Mouse (Mus musculus): Measurements from ENCODE around the gene Gm7030.
A peak's percentile ranks its signal among the peaks of the same experiment; 100 is the strongest.
"Not testable (repeated sequence)": the region's sequence is repeated elsewhere in the genome, so short reads cannot be mapped to it uniquely, and the experiment has no call there.

The Gm7030 gene

DNA sequence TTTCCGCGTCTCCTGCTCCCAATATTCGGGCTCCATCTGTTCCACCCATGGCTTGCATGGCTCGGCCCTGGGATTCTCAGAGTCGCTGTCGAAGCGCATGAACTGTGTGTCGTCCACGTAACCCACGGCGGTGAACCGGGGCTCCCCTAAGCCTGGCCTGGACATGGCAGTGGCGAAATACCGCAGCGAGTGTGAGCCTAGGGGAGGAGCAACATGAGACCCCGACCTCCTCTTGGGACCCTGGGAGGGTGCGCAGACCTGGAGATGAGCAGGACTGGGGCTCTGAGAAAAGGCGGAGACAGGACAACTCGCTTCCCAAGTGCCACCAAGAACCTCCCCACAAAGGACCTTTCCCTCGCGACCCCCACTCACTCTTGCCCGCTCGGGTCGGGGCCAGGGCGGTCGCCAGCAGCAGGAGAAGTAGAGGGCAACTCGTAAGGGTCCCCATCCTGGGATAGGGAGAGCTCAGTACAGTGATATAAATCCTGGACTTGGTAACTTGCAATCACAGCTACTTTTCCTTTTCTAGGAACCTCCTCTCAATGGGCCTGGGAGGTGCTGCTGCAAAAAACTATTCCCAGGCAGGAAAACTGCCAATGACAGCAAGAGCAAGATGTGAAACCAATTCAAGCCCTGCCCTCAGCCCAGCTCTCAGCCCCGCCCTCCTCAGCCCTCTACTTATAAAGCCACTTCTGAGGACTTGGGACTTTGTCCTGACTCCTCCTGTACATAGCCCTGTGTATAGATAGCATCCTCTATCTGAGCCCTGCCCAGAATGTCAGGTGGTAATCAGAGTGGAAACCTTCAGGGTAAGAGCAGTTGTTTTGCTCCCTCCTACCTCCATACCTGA is at the start of gene Gm7030:
TSS of gene Gm7030 (minus strand) at position 458 of the 850 bp plus-strand sequence.
- DNase-seq = peak; percentile 40

GRCm38 (mm10) chr17:36178938-36179337 is 49.7 kb upstream of the Gm7030 start:
- DNase-seq = peak; percentile 13

- not testable (repeated sequence) for DNase-seq
Measured at GRCm38 (mm10) chr17:36176132-36176531, 46.9 kb upstream of the Gm7030 start.

DNA sequence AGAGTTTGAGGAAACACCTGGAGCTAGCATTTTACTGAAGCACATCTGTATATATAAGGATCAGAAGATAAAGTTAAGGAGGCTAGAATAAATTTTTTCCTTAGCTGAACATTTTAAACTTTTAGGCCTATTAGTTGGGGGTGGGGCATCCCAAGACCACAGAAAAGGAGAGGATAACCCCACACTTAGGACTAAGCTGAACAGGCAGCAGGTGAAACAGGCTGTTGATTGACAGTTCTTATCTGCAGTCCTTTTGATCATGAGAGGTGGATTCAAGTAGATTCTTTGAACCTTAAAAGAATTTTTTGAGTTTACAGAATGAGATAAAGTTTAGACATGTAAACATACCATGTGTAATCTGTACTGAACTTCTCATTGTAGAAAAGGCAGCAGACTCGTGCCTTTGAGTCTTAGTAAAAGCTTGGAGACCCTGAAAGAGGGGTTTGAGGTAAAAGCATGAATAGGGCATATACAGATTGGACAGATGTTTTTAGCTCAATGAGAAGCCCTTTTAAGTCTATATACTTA is 41.1 kb upstream of the Gm7030 start:
- no peak for DNase-seq

- DNase-seq = no peak
Measured at GRCm38 (mm10) chr17:36169753-36170152, 40.5 kb upstream of the Gm7030 start.

GRCm38 (mm10) chr17:36169094-36169493 is 39.9 kb upstream of the Gm7030 start:
- not testable (repeated sequence) for DNase-seq

DNA sequence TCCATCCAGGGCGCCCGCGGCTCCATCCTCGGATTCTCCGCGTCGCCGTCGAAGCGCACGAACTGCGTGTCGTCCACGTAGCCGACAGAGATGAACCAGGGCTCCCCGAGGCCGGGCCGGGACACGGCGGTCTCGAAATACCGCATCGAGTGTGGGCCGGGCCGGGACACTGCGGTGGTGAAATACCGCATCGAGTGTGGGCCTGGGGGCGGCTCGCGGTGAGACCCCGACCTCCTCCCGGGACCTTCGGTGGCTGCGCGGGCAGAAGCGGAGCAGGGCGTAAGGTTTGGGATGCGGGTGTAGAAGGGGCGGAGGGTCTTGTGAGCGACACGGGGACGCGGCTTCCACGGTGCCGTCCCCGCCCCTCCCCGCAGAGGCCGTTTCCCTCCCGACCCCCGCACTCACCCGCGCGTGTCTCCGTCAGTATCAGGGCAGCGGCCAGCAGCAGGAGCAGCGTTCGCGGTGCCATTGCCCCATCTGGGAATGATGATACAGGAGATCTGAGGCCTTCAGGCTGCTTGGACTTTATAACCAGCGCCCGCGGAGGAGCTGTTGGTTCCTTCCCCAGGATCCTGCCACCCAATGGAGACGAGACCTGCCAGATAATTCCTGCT is 38.9 kb upstream of the Gm7030 start, which contains the start of gene Gm8909:
TSS of gene Gm8909 (minus strand) at position 499 of the 614 bp plus-strand sequence.
- DNase-seq = no peak

DNA sequence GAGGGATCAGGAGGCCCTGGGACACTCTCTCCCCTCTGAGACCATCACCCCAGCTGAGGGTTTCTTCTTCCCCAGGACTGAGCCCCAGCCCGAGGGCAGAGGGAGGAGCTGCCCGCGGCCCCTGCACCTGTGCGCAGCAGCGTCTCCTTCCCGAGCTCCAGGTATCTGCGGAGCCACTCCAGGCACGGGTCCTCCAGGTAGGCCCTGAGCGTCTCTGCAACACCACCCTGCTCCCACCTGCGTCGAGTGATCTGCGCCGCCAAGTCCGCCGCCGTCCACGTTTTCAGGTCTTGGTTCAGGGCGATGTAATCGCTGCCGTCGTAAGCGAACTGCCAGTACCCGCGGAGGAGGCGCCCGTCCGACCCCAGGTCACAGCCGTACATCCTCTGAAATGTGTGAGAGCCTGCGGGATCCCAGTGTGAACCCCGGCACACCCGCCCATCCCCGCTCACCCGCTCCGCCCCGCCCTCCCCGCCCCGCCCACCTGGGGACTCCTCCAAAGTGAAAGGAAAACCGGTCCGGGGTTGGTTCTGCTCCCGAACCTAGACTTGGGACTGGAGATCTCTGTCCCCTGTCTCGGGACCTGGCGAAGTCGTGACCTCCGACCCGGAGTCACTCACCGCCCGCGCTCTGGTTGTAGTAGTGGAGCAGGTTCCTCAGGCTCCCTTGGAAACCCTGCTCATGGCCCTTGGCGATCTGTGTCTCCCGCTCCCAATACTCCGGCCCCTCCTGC is 38.2 kb upstream of the Gm7030 start:
- DNase-seq = no peak

GRCm38 (mm10) chr17:36166901-36167300 is 37.7 kb upstream of the Gm7030 start:
- not testable (repeated sequence) for DNase-seq

DNA sequence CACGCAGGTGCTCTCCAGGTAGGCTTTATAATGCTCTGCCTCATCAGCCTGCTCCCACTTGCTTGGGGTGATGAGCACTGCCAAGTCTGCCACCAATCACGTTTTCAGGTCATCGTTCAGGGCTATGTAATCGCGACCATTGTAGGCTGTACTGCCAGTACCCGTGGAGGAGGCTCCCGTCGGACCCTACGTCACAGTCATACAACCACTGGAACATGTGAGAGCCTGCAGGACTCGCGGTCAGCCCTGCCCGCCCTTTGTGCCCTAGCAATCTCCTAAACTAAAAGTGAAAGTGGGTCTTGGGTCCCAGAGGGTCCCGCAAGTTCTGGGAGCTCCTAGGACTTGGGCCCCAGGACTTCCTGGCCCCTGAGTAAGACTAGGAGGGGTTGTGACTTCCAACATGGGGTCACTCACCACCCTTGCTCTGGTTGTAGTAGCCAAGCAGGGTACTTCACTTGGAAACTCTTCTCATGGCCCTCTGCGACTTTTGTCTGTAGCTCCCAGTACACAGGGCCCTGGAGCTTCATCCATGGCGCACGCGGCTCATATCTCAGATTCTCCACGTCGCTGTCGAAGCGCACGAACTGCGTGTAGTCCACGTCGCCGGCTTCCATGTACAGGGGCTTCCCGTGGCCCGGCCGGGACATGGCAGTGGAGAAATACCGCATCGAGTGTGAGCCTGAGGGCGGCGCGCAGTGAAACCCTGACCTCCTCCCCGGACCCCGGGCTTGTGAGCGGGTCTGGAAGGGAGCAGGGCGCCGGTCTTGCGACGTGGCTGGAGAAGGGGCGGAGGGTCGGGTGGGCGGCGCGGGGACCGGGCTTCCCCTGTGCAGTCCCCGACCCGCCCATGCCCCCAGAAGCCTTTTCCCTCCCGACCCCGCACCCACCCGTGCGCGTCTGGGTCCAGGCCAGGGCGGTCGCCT is 32.2 kb upstream of the Gm7030 start:
- DNase-seq = no peak

DNA sequence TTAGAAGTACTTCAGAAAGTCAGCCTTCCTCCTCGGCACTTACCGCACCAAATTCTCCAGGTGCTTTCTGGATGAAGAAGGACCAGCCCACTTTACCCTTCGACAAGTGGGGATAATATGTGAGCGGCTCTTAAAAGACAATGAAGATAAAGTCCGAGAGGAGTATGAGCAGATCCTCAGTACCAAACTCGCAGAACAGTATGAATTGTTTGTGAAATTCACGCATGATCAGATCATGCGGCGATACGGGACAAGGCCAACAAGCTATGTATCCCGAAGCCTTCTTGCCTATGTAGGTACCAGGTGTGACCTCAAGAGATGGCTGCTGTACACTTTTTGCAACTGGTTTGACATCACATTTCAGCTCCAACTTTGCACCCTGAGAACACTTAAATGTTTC is 29.0 kb upstream of the Gm7030 start:
- DNase-seq = not testable (repeated sequence)

- DNase-seq = peak; percentile 14
Measured at GRCm38 (mm10) chr17:36157782-36158181, 28.6 kb upstream of the Gm7030 start.

GRCm38 (mm10) chr17:36154271-36155149 is 25.3 kb upstream of the Gm7030 start:
- no peak for DNase-seq

DNA sequence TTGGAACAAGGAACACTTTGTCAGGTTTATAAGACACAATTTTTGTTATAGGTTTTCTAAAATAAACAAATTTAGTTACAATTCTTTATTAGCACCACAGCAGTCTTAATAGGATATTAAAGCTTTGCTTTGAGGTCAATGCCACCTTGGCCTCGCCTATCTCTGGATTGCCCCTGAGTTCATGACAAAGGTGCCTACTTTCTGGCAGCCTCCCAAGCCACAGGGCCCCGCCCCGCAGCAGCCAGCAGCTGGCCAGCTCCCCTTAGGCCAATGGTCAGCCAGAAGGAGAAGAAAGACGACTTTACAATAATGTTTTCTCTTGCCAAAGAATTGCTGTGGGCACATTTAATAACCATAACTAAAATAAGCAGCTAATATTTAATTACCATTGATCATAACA is 22.0 kb upstream of the Gm7030 start:
- not testable (repeated sequence) for DNase-seq

GRCm38 (mm10) chr17:36148468-36148867 is 19.2 kb upstream of the Gm7030 start:
- not testable (repeated sequence) for DNase-seq

DNA sequence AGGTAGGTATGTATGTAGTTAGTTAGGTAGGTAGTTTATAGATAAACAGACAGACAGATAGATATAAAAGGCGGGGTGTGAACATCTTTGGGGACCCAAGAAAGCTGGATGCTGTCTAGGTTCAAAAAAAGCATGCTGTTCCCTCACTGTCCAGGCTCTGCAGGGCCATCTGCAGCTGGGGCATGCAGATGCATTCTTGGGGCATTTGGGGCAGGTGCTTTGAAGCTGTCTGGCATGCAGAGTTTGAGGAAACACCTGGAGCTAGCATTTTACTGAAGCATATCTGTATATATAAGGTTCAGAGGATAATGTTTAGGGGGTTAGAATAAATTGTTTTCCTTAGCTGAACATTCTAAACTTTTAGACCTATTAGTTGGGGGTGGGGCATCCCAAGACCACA is 17.7 kb upstream of the Gm7030 start:
- DNase-seq = not testable (repeated sequence)

- not testable (repeated sequence) for DNase-seq
Measured at GRCm38 (mm10) chr17:36145861-36146156, 16.6 kb upstream of the Gm7030 start.

DNA sequence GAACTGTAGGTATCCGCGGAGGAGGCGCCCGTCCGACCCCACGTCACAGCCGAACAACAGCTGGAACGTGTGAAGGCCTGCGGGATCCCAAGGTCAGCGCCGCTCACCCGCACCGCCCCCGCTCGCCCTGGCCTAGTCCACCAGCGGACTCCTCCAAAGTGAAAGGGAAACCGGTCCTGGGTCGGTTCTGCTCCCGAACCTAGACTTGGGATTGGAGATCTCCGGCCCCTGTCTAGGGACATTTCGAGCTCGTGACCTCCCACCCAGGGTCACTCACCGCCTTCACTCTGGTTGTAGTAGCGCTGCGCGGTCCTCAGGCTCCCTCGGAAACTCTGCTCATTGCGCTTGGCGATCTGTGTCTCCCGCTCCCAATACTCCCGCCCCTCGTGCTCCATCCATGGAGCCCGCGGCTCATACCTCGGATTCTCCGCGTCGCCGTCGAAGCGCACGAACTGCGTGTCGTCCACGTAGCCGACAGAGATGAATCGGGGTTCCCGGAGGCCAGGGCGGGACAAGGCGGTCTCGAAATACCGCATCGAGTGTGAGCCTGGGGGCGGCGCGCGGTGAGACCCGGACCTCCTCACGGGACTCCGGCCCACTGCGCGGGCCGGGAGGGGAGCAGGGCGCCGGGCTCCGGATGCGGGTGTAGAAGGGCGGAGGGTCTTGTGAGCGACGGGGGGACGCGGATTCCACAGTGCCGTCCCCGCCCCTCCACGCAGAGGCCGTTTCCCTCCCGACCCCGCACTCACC is 16.1 kb upstream of the Gm7030 start:
- DNase-seq = peak; percentile 18

DNA sequence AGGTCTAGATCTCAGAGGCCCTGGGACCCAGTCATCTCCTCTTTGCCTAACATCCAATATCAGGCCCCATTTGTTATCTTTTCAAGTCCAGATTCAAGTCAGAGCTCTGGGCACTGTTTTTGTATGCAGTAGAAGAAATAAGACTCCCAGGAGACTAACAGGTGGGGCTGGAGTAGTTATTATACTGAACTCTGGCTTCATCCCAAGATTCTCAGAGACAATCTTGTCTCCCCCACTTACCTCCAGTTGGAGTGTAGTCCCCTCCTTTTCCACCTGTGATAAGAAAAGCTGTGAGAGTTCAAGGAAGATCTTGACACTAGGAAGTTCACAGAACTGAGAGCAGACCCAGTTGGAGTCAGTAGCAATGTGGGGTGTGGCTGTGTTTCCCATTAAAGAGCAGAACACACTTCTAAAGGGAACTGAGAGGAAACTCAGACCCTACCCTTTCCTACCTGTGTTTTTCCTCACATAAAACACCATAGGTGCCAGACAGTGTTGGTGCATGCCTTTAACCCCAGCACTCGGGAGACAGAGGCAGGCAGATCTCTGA is 7.1 kb upstream of the Gm7030 start:
- not testable (repeated sequence) for DNase-seq

All from kidney, postnatal 14 days (tissue).